Mouse (Mus musculus): ENCODE measurements around the gene Dennd1b.

DNA sequence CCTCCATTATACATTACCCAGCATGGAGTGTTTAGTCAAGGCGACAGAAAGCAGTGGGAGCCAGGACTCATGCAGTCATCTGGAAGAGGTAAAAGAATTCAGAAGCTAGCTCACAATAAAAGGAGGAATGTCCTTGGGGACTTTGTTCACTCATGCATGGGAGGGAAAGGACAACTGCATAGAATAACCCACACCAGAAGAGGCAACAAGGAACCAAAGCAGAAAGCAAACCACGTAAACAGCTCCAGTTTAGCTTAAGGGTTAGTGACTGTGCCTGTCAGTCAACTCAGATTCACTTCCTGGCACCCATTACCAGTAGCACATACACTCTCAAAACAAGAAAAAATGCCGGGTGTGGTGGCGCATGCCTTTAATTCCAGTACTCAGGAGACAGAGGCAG lies 6.1 kb upstream of the Dennd1b start:
- TF ChIP-seq CTCF (conservative IDR thresholded peaks at IDR 0.05 in 1 of 2, IDR thresholded peaks at IDR 0.05 in 1 of 2; ENCODE audit: low read depth in 2 of 2, low read length in 2 of 2) (no peak), JUND (conservative IDR thresholded peaks at IDR 0.05; ENCODE audit: low read depth, low read length) (no peak), UBTF (IDR thresholded peaks at IDR 0.05; ENCODE audit: low read depth, low read length) (no peak), TCF12 (IDR thresholded peaks at IDR 0.05; ENCODE audit: low read depth, low read length) (no peak), POLR2AphosphoS2 (IDR thresholded peaks at IDR 0.05; ENCODE audit: low read depth, low read length) (no peak), MAFK (IDR thresholded peaks at IDR 0.05; ENCODE audit: insufficient replicate concordance, low read length) (no peak), MEF2A (IDR thresholded peaks at IDR 0.05; ENCODE audit: borderline replicate concordance, low read depth, low read length) (no peak), MAZ (IDR thresholded peaks at IDR 0.05; ENCODE audit: low read depth, low read length) (no peak), SMC3 (IDR thresholded peaks at IDR 0.05; ENCODE audit: low read depth, low read length) (no peak), ZC3H11A (IDR thresholded peaks at IDR 0.05; ENCODE audit: low read depth, low read length) (no peak), MXI1 (IDR thresholded peaks at IDR 0.05; ENCODE audit: low read depth, low read length) (no peak), E2F4 (IDR thresholded peaks at IDR 0.05; ENCODE audit: insufficient replicate concordance, low read depth, low read length) (no peak)
